Mouse (Mus musculus) forebrain, postnatal 0 days (tissue): Measurements from ENCODE around the gene Rhox3g. TPM values are rescaled to one million over a fixed set of nuclear protein-coding genes. Genes with fewer than 3 reads are reported as not detected.
"Not testable (repeated sequence)": the region's sequence is repeated elsewhere in the genome, so short reads cannot be mapped to it uniquely, and the experiment has no call there.

Experiments
- ATAC-seq: fragments of 200-750 bp; cut with Nextera tagmentation; 2 replicates; pipeline ENCODE4 v1.8.0; 2017; ENCODE audit warnings: mild to moderate bottlenecking, moderate library complexity
- DNase-seq: peaks from one replicate; pipeline ENCODE4 v3.0.0-alpha.2; 2015
- H3K27ac ChIP-seq: fragments of 300-500 bp; sonication (generic); 2 replicates; pipeline ENCODE4 v1.5.1; 2014; ENCODE audit warnings: low read depth, mild to moderate bottlenecking, antibody characterized with exemption, low read length, moderate library complexity, mixed read lengths
- H3K27me3 ChIP-seq: fragments of 300-500 bp; sonication (generic); 2 replicates; pipeline ENCODE4 v1.6.1; 2014; ENCODE audit warnings: mild to moderate bottlenecking, low read length, mixed read lengths; ENCODE audit not compliant: insufficient read depth
- H3K36me3 ChIP-seq: fragments of 300-500 bp; sonication (generic); 2 replicates; pipeline ENCODE4 v1.6.1; 2014; ENCODE audit warnings: mild to moderate bottlenecking, moderate library complexity; ENCODE audit not compliant: insufficient read depth
- H3K4me1 ChIP-seq: fragments of 300-500 bp; sonication (generic); 2 replicates; pipeline ENCODE4 v1.6.1; 2014; ENCODE audit warnings: antibody characterized with exemption; ENCODE audit not compliant: insufficient read depth
- H3K4me2 ChIP-seq: fragments of 300-500 bp; sonication (generic); 2 replicates; pipeline ENCODE4 v1.6.1; 2014; ENCODE audit warnings: low read depth, mild to moderate bottlenecking, moderate library complexity
- H3K4me3 ChIP-seq: fragments of 300-500 bp; sonication (generic); 2 replicates; pipeline ENCODE4 v1.5.1; 2014; ENCODE audit warnings: low read depth, low read length, mixed read lengths
- H3K9ac ChIP-seq: fragments of 300-500 bp; sonication (generic); 2 replicates; pipeline ENCODE4 v1.6.1; 2014; ENCODE audit warnings: mild to moderate bottlenecking
- H3K9me3 ChIP-seq: fragments of 300-500 bp; sonication (generic); 2 replicates; pipeline ENCODE4 v1.6.1; 2016; ENCODE audit warnings: low read length
- WGBS: fragments of 180-500 bp; shearing (Covaris S2); extraction: QIAGEN DNeasy Blood & Tissue Kit; methylation state at CpG from one replicate; pipeline ENCODE4 v1.1.7; 2014; 5-methylcytosine and 5-hydroxymethylcytosine counted together
- polyA plus RNA-seq: library from polyadenylated mRNA; unstranded; fragments of >200 nt; fragmentation: Nextera tagmentation; extraction: Ambion mirVana; gene quantifications from 2 replicates; pipeline ENCODE4 v1.2.1, GENCODE M21; 2015
- total RNA-seq: library from RNA; depleted of rRNA; stranded (reverse); fragments of >200 nt; gene quantifications from 2 replicates; pipeline ENCODE4 v1.2.3, GENCODE M21; 2014; rRNA removed

Gene Rhox3g
- total RNA-seq (not detected in 2 replicates), polyA plus RNA-seq (not detected in 2 replicates)

DNA sequence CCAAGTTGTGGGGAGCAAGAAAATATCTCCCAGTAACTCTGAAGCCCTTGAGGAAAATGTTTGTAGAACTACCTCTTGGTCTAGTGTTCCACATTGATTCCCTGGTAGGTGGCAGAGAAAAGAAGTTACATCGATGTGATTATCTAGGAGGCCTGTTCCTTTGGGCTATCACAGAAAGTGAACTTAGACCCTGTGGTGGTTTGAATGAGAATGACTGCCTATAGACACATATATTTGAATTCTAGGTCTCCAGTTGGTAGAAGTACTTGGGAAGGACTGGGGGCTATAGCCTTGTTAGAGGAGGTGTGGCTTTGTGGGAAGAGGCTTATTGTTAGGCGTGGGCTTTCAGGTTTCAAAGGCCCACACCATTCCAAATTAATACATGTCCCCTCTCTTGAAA is at the start of gene Rhox3g:
Gene Rhox3g (minus strand): TSS at position 101 of the 400 bp plus-strand sequence.
- H3K27me3 ChIP-seq: not testable (repeated sequence)
- whole genome bisulfite sequencing: 97% methylated on average over 2 of the region's 2 CpGs

GRCm38 (mm10) chrX:37673177-37673576 is 44.8 kb upstream of the Rhox3g start, which contains the start of gene Rhox2h:
TSS of gene Rhox2h (minus strand) at chrX:37673277.
- not testable (repeated sequence) for H3K4me1 ChIP-seq, DNase-seq, H3K9ac ChIP-seq, H3K36me3 ChIP-seq, H3K9me3 ChIP-seq, H3K4me3 ChIP-seq, ATAC-seq, H3K4me2 ChIP-seq, H3K27me3 ChIP-seq, H3K27ac ChIP-seq
- 86% methylated on average over 8 of the region's 8 CpGs for WGBS

More for the DNA sequence above, at the start of gene Rhox3g:
- H3K4me2 ChIP-seq, H3K4me1 ChIP-seq, H3K4me3 ChIP-seq, DNase-seq, H3K36me3 ChIP-seq, H3K9ac ChIP-seq, H3K9me3 ChIP-seq, ATAC-seq, H3K27ac ChIP-seq: not testable (repeated sequence)

GRCm38 (mm10) chrX:37668664-37669063 is 40.3 kb upstream of the Rhox3g start, which contains the start of gene Rhox3h:
TSS of gene Rhox3h (minus strand) at chrX:37668764.
- not testable (repeated sequence) for ATAC-seq, H3K4me2 ChIP-seq, H3K9me3 ChIP-seq, DNase-seq, H3K36me3 ChIP-seq, H3K27ac ChIP-seq, H3K9ac ChIP-seq, H3K4me3 ChIP-seq, H3K4me1 ChIP-seq, H3K27me3 ChIP-seq
- 89% methylated on average over 1 of the region's 3 CpGs for WGBS

- H3K4me1 ChIP-seq, H3K36me3 ChIP-seq, ATAC-seq, H3K9ac ChIP-seq, H3K27me3 ChIP-seq, H3K9me3 ChIP-seq, H3K4me2 ChIP-seq, H3K4me3 ChIP-seq, DNase-seq, H3K27ac ChIP-seq: not testable (repeated sequence)
- WGBS: 93% methylated on average over 16 of the region's 20 CpGs
Observed at GRCm38 (mm10) chrX:37651227-37651626, 22.8 kb upstream of the Rhox3g start, which contains the start of gene Rhox4g. TSS of gene Rhox4g (minus strand) at chrX:37651327.

GRCm38 (mm10) chrX:37643370-37643769 is 15.0 kb upstream of the Rhox3g start, which contains the start of gene Rhox2g:
TSS of gene Rhox2g (minus strand) at chrX:37643470.
- DNase-seq, H3K4me1 ChIP-seq, H3K4me2 ChIP-seq, H3K9ac ChIP-seq, H3K27me3 ChIP-seq, H3K9me3 ChIP-seq, H3K4me3 ChIP-seq, H3K27ac ChIP-seq, H3K36me3 ChIP-seq, ATAC-seq: not testable (repeated sequence)
- WGBS: 90% methylated on average over 6 of the region's 6 CpGs

GRCm38 (mm10) chrX:37607604-37608003 is 20.8 kb downstream of the Rhox3g start, which contains the start of gene Rhox4f:
TSS of gene Rhox4f (minus strand) at chrX:37607704.
- not testable (repeated sequence) for H3K9ac ChIP-seq, DNase-seq, H3K9me3 ChIP-seq, H3K4me1 ChIP-seq, ATAC-seq, H3K4me3 ChIP-seq, H3K4me2 ChIP-seq, H3K27ac ChIP-seq, H3K36me3 ChIP-seq, H3K27me3 ChIP-seq
- 95% methylated on average over 15 of the region's 19 CpGs for WGBS

GRCm38 (mm10) chrX:37580692-37581091 is 47.7 kb downstream of the Rhox3g start, which contains the start of gene Rhox3f:
TSS of gene Rhox3f (plus strand) at chrX:37580992.
- ATAC-seq, H3K4me3 ChIP-seq, H3K27me3 ChIP-seq, H3K36me3 ChIP-seq, H3K4me2 ChIP-seq, H3K4me1 ChIP-seq, H3K9me3 ChIP-seq, H3K9ac ChIP-seq, DNase-seq, H3K27ac ChIP-seq: not testable (repeated sequence)

Other genes with a start within 250 kb of the Rhox3g start
- not detected in 2 replicates for gene Rhox3a2, start 248.6 kb downstream of the Rhox3g start, total RNA-seq
- gene Rhox3a2, start 248.6 kb downstream of the Rhox3g start, polyA plus RNA-seq: not detected in 2 replicates
- not detected in 2 replicates for gene Rhox4a2, start 237.8 kb downstream of the Rhox3g start, total RNA-seq
- gene Rhox4a2, start 237.8 kb downstream of the Rhox3g start, polyA plus RNA-seq: not detected in 2 replicates
- not detected in 2 replicates for gene Rhox2b, start 216.5 kb downstream of the Rhox3g start, total RNA-seq
- not detected in 2 replicates for gene Rhox2b, start 216.5 kb downstream of the Rhox3g start, polyA plus RNA-seq
- not detected in 2 replicates for gene Rhox4b, start 196.1 kb downstream of the Rhox3g start, total RNA-seq
- gene Rhox4b, start 196.1 kb downstream of the Rhox3g start, polyA plus RNA-seq: not detected in 2 replicates
- not detected in 2 replicates for gene Rhox2c, start 174.9 kb downstream of the Rhox3g start, total RNA-seq
- not detected in 2 replicates for gene Rhox2c, start 174.9 kb downstream of the Rhox3g start, polyA plus RNA-seq
- not detected in 2 replicates for gene Rhox3c, start 170.0 kb downstream of the Rhox3g start, total RNA-seq
- not detected in 2 replicates for gene Rhox3c, start 170.0 kb downstream of the Rhox3g start, polyA plus RNA-seq
- not detected in 2 replicates for gene Rhox4c, start 148.3 kb downstream of the Rhox3g start, total RNA-seq
- not detected in 2 replicates for gene Rhox4c, start 148.3 kb downstream of the Rhox3g start, polyA plus RNA-seq
- not detected in 2 replicates for gene Rhox2d, start 135.2 kb downstream of the Rhox3g start, total RNA-seq
- not detected in 2 replicates for gene Rhox2d, start 135.2 kb downstream of the Rhox3g start, polyA plus RNA-seq
- not detected in 2 replicates for gene Rhox4d, start 114.3 kb downstream of the Rhox3g start, total RNA-seq
- gene Rhox4d, start 114.3 kb downstream of the Rhox3g start, polyA plus RNA-seq: not detected in 2 replicates
- not detected in 2 replicates for gene Rhox2e, start 98.2 kb downstream of the Rhox3g start, total RNA-seq
- gene Rhox2e, start 98.2 kb downstream of the Rhox3g start, polyA plus RNA-seq: not detected in 2 replicates
- not detected in 2 replicates for gene Rhox3e, start 86.6 kb downstream of the Rhox3g start, total RNA-seq
- not detected in 2 replicates for gene Rhox3e, start 86.6 kb downstream of the Rhox3g start, polyA plus RNA-seq
- not detected in 2 replicates for gene Rhox4e, start 71.2 kb downstream of the Rhox3g start, total RNA-seq
- not detected in 2 replicates for gene Rhox4e, start 71.2 kb downstream of the Rhox3g start, polyA plus RNA-seq
- gene Rhox2f, start 57.2 kb downstream of the Rhox3g start, total RNA-seq: not detected in 2 replicates
- gene Rhox2f, start 57.2 kb downstream of the Rhox3g start, polyA plus RNA-seq: not detected in 2 replicates
- gene Rhox3f, start 47.6 kb downstream of the Rhox3g start, total RNA-seq: not detected in 2 replicates
- not detected in 2 replicates for gene Rhox3f, start 47.6 kb downstream of the Rhox3g start, polyA plus RNA-seq
- not detected in 2 replicates for gene Rhox4f, start 20.9 kb downstream of the Rhox3g start, total RNA-seq
- gene Rhox4f, start 20.9 kb downstream of the Rhox3g start, polyA plus RNA-seq: not detected in 2 replicates
- gene Rhox2g, start 14.9 kb upstream of the Rhox3g start, total RNA-seq: not detected in 2 replicates
- not detected in 2 replicates for gene Rhox2g, start 14.9 kb upstream of the Rhox3g start, polyA plus RNA-seq
- not detected in 2 replicates for gene Rhox4g, start 22.7 kb upstream of the Rhox3g start, total RNA-seq
- gene Rhox4g, start 22.7 kb upstream of the Rhox3g start, polyA plus RNA-seq: not detected in 2 replicates
- gene Rhox3h, start 40.2 kb upstream of the Rhox3g start, total RNA-seq: not detected in 2 replicates
- gene Rhox3h, start 40.2 kb upstream of the Rhox3g start, polyA plus RNA-seq: not detected in 2 replicates
- gene Rhox2h, start 44.7 kb upstream of the Rhox3g start, total RNA-seq: not detected in 2 replicates
- not detected in 2 replicates for gene Rhox2h, start 44.7 kb upstream of the Rhox3g start, polyA plus RNA-seq
- not detected in 2 replicates for gene Rhox5, start 176.2 kb upstream of the Rhox3g start, total RNA-seq
- 0.65 and 0.70 TPM in 2 replicates for gene Rhox5, start 176.2 kb upstream of the Rhox3g start, polyA plus RNA-seq
- not detected in 2 replicates for gene Rhox6, start 198.3 kb upstream of the Rhox3g start, total RNA-seq
- not detected in 2 replicates for gene Rhox6, start 198.3 kb upstream of the Rhox3g start, polyA plus RNA-seq
- gene Rhox7a, start 203.1 kb upstream of the Rhox3g start, total RNA-seq: not detected in 2 replicates
- not detected in 2 replicates for gene Rhox7a, start 203.1 kb upstream of the Rhox3g start, polyA plus RNA-seq